Mouse (Mus musculus): ENCODE data around the gene Fhl3. TPM values are rescaled to one million over a fixed set of nuclear protein-coding genes. Genes with fewer than 3 reads are reported as not detected.
A peak's percentile ranks its signal among the peaks of the same experiment; 100 is the strongest.

Gene Fhl3
- polyA plus RNA-seq, 1 experiment from 2014 or later, result 5.2 TPM

- Histone ChIP-seq H3K27me3 (replicated peaks; ENCODE audit: insufficient read depth, low read length) (no peaks in the 10 kb centered on the region), H3K4me1 (ENCODE audit: insufficient read depth, low read depth, low read length) (0 out of 2 replicates have a peak, but pooled peaks cover 4% of the 10 kb centered on the region), H3K9ac (replicated peaks; ENCODE audit: low read depth) (no peak overlapping the region), H3K9me3 (ENCODE audit: low read length) (no peaks in the 10 kb centered on the region), H3K4me2 (replicated peaks; ENCODE audit: low read depth, low read length) (no peak overlapping the region), H3K27ac (ENCODE audit: low read length) (no peak overlapping the region), H3K4me3 (ENCODE audit: low read depth, low read length) (no peak overlapping the region), H3K36me3 (ENCODE audit: insufficient read depth, low read length) (no peaks in the 10 kb centered on the region)
- ATAC-seq, result no peak
- 73% methylated on average over 7 of the region's 7 CpGs for WGBS
- no peak for TF ChIP-seq CTCF (IDR thresholded peaks at IDR 0.05)
- no peak for TF ChIP-seq EP300 (IDR thresholded peaks at IDR 0.05)
- DNase-seq (ENCODE audit: low spot score), result no peak
Observed at GRCm38 (mm10) chr4:124746577-124746976, 46.1 kb downstream of the Fhl3 start.

GRCm38 (mm10) chr4:124747851-124748250 is 47.4 kb downstream of the Fhl3 start:
- H3K9me3 ChIP-seq (ENCODE audit: low read length), result no peaks in the 10 kb centered on the region
- H3K9ac ChIP-seq (replicated peaks; ENCODE audit: low read depth), result no peak overlapping the region
- H3K27ac ChIP-seq (ENCODE audit: low read length), result no peak overlapping the region
- no peaks in the 10 kb centered on the region for H3K27me3 ChIP-seq (replicated peaks; ENCODE audit: insufficient read depth, low read length)
- TF ChIP-seq EP300 (IDR thresholded peaks at IDR 0.05) (no peak), CTCF (IDR thresholded peaks at IDR 0.05) (no peak)
- H3K4me1 ChIP-seq (ENCODE audit: insufficient read depth, low read depth, low read length), result no peaks in the 10 kb centered on the region
- no peak overlapping the region for H3K4me2 ChIP-seq (replicated peaks; ENCODE audit: low read depth, low read length)
- H3K36me3 ChIP-seq (ENCODE audit: insufficient read depth, low read length), result no peaks in the 10 kb centered on the region
- H3K4me3 ChIP-seq (ENCODE audit: low read depth, low read length), result no peak overlapping the region
- 41% methylated on average over 4 of the region's 4 CpGs for WGBS
- ATAC-seq, result no peak
- peak; percentile 25 for DNase-seq (ENCODE audit: low spot score)

GRCm38 (mm10) chr4:124751300-124752250 is 51.1 kb downstream of the Fhl3 start:
- Histone ChIP-seq H3K27ac (ENCODE audit: low read length) (peak overlapping the region; percentile 94), H3K4me2 (replicated peaks; ENCODE audit: low read depth, low read length) (peak overlapping the region; percentile 92), H3K4me1 (ENCODE audit: insufficient read depth, low read depth, low read length) (peaks cover 8% of the 10 kb centered on the region), H3K36me3 (ENCODE audit: insufficient read depth, low read length) (no peaks in the 10 kb centered on the region), H3K27me3 (replicated peaks; ENCODE audit: insufficient read depth, low read length) (no peaks in the 10 kb centered on the region), H3K4me3 (ENCODE audit: low read depth, low read length) (peak overlapping the region; percentile 82), H3K9ac (replicated peaks; ENCODE audit: low read depth) (peak overlapping the region; percentile 78), H3K9me3 (ENCODE audit: low read length) (no peaks in the 10 kb centered on the region)
- under 1% methylated on average over 68 of the region's 75 CpGs for WGBS
- TF ChIP-seq EP300 (IDR thresholded peaks at IDR 0.05) (no peak), CTCF (IDR thresholded peaks at IDR 0.05) (peak; percentile 19; the same call in 1 of the 2 replicates)
- DNase-seq (ENCODE audit: low spot score) (peak; percentile 98), ATAC-seq (peak; percentile 98)

- peak; percentile 77 for ATAC-seq
- DNase-seq (ENCODE audit: low spot score), result peak; percentile 94
- peaks cover 8% of the 10 kb centered on the region for H3K4me1 ChIP-seq (ENCODE audit: insufficient read depth, low read depth, low read length)
- H3K27me3 ChIP-seq (replicated peaks; ENCODE audit: insufficient read depth, low read length), result no peaks in the 10 kb centered on the region
- no peaks in the 10 kb centered on the region for H3K36me3 ChIP-seq (ENCODE audit: insufficient read depth, low read length)
- TF ChIP-seq EP300 (IDR thresholded peaks at IDR 0.05) (peak; percentile 76), CTCF (IDR thresholded peaks at IDR 0.05) (peak; percentile 42)
- H3K4me3 ChIP-seq (ENCODE audit: low read depth, low read length), result peak overlapping the region; percentile 82
- H3K4me2 ChIP-seq (replicated peaks; ENCODE audit: low read depth, low read length), result peak overlapping the region; percentile 92
- H3K9me3 ChIP-seq (ENCODE audit: low read length), result no peaks in the 10 kb centered on the region
- H3K27ac ChIP-seq (ENCODE audit: low read length), result peak overlapping the region; percentile 94
- H3K9ac ChIP-seq (replicated peaks; ENCODE audit: low read depth), result peak overlapping the region; percentile 78
- 14% methylated on average over 15 of the region's 15 CpGs for WGBS
Observed at GRCm38 (mm10) chr4:124752281-124753199, 52.0 kb downstream of the Fhl3 start.

- no peak overlapping the region for H3K4me2 ChIP-seq (replicated peaks; ENCODE audit: low read depth, low read length)
Observed at GRCm38 (mm10) chr4:124755526-124755925, 55.0 kb downstream of the Fhl3 start.

More at GRCm38 (mm10) chr4:124755526-124755925, 55.0 kb downstream of the Fhl3 start:
- Histone ChIP-seq H3K9me3 (ENCODE audit: low read length) (no peaks in the 10 kb centered on the region), H3K4me1 (ENCODE audit: insufficient read depth, low read depth, low read length) (peaks cover 8% of the 10 kb centered on the region), H3K27me3 (replicated peaks; ENCODE audit: insufficient read depth, low read length) (no peaks in the 10 kb centered on the region), H3K4me3 (ENCODE audit: low read depth, low read length) (no peak overlapping the region), H3K36me3 (ENCODE audit: insufficient read depth, low read length) (no peaks in the 10 kb centered on the region), H3K9ac (replicated peaks; ENCODE audit: low read depth) (no peak overlapping the region), H3K27ac (ENCODE audit: low read length) (0 out of 2 replicates have a peak overlapping the region, but pooled peaks have one; percentile 32)
- no peak for TF ChIP-seq CTCF (IDR thresholded peaks at IDR 0.05)
- TF ChIP-seq EP300 (IDR thresholded peaks at IDR 0.05), result no peak
- DNase-seq (ENCODE audit: low spot score), result no peak
- WGBS, result 39% methylated on average over 7 of the region's 7 CpGs
- no peak for ATAC-seq

MicroRNAs within 50 kb of the gene (microRNA counts, 519-probe panel; counts per million panel counts)
- not detected for microRNA mmu-miR-697
- microRNA mmu-miR-698, result not detected

Small RNAs within 50 kb of the gene (microRNA-seq; reads per million reads assigned to microRNA genes)
- gene Gm24721 (not detected), gene Mir697 (not detected), gene Mir698 (not detected)

Other genes with a start within 250 kb of the Fhl3 start
- not detected in 2 replicates for gene 3100002H09Rik, start 89.9 kb upstream of the Fhl3 start, polyA plus RNA-seq (2015; fragmentation: Nextera tagmentation; extraction: Ambion mirVana)
- 0.10 and 0.14 TPM in 2 replicates for gene Pou3f1, start 43.9 kb upstream of the Fhl3 start, polyA plus RNA-seq (2015; fragmentation: Nextera tagmentation; extraction: Ambion mirVana)
- 37.4 and 48.8 TPM in 2 replicates for gene Utp11, start 7.1 kb upstream of the Fhl3 start, polyA plus RNA-seq (2015; fragmentation: Nextera tagmentation; extraction: Ambion mirVana)
- gene Sf3a3, start 14.1 kb downstream of the Fhl3 start, polyA plus RNA-seq (2015; fragmentation: Nextera tagmentation; extraction: Ambion mirVana), result 49.1 and 57.1 TPM in 2 replicates
- 59.6 and 62.9 TPM in 2 replicates for gene Inpp5b, start 41.1 kb downstream of the Fhl3 start, polyA plus RNA-seq (2015; fragmentation: Nextera tagmentation; extraction: Ambion mirVana)
- 9.3 and 10.8 TPM in 2 replicates for gene Mtf1, start 101.4 kb downstream of the Fhl3 start, polyA plus RNA-seq (2015; fragmentation: Nextera tagmentation; extraction: Ambion mirVana)
- gene Yrdc, start 150.0 kb downstream of the Fhl3 start, polyA plus RNA-seq (2015; fragmentation: Nextera tagmentation; extraction: Ambion mirVana), result 22.8 and 25.4 TPM in 2 replicates
- gene 1110065P20Rik, start 150.5 kb downstream of the Fhl3 start, polyA plus RNA-seq (2015; fragmentation: Nextera tagmentation; extraction: Ambion mirVana), result 65.4 and 68.7 TPM in 2 replicates
- gene Maneal, start 161.5 kb downstream of the Fhl3 start, polyA plus RNA-seq (2015; fragmentation: Nextera tagmentation; extraction: Ambion mirVana), result 0.08 and 0.13 TPM in 2 replicates
- gene Epha10, start 180.2 kb downstream of the Fhl3 start, polyA plus RNA-seq (2015; fragmentation: Nextera tagmentation; extraction: Ambion mirVana), result not detected in 2 replicates
- 7.3 and 8.3 TPM in 2 replicates for gene 9930104L06Rik, start 236.3 kb downstream of the Fhl3 start, polyA plus RNA-seq (2015; fragmentation: Nextera tagmentation; extraction: Ambion mirVana)
- gene Cdca8, start 238.6 kb downstream of the Fhl3 start, polyA plus RNA-seq (2015; fragmentation: Nextera tagmentation; extraction: Ambion mirVana), result 5.5 and 8.8 TPM in 2 replicates